Mouse (Mus musculus): ENCODE results near the gene Slc35g2.

- TF ChIP-seq CTCF (IDR thresholded peaks at IDR 0.05; ENCODE audit: low read depth) (no peak), EP300 (IDR thresholded peaks at IDR 0.05; ENCODE audit: low read depth) (no peak)
These were observed 621 bp upstream of the Slc35g2 start for GRCm38 (mm10) chr9:100571511-100571910.

Data from heart, postnatal 0 days (tissue).